Mouse (Mus musculus): ENCODE data around the gene Csrnp3.

GRCm38 (mm10) chr2:65845551-65845950, at the start of gene Csrnp3:
- TF ChIP-seq CTCF (IDR thresholded peaks at IDR 0.05; ENCODE audit: insufficient read depth, low read length) (no peak), POLR2A (IDR thresholded peaks at IDR 0.05; ENCODE audit: borderline replicate concordance, extremely low read depth, low read depth, low read length) (no peak)
